In the genomic region with DNA sequence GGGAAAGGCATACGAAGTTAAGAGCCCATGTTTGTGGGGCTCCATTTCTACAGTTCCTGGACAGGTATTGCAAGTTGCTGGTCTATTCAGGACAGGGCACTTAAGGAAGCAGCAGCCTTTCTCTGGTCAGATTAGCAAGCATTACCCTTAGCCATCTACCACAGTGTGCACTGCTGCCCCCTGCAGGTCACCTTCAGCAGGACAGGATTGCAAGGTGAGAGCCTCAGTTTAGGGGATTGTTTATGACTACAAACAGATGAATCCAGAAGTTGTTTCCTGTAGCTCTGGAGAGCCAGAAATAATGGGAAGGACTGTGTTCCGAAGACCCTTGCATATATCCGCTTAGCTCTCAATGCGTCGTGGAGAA, we compare ENCODE assay signal across 8 mouse cellular contexts.
DNase-seq lines count a peak whose midpoint lies in the region; ATAC-seq lines count a peak whose summit lies in the region.

No protein-coding gene starts in this region.

- ATAC-seq in frontal cortex, adult (ENCODE audit: low TSS enrichment) = peak; percentile 67

- DNase-seq in frontal cortex, postnatal 14 days (ENCODE audit: low spot score in 2 of 2) = no peak
- DNase-seq in right cerebral cortex, postnatal 14 days = peak; percentile 40
- no peak for DNase-seq in right cerebral cortex, postnatal 4 days
- DNase-seq in cerebellum, adult 9-10 months = peak; percentile 78
- peak; percentile 86 for DNase-seq in induced T-regulatory cell, adult 2 months (ENCODE audit: low read depth)
- DNase-seq in lung, postnatal 36 days = peak; percentile 91
- peak; percentile 31 for DNase-seq in testis, postnatal 14 days (ENCODE audit: low spot score)

Comparison
In these comparisons a context has a peak if more than half of its experiments do, and no peak if none do; other contexts are left out.
1. DNase-seq: peak in right cerebral cortex, postnatal 14 days (single experiment), cerebellum, adult 9-10 months (single experiment), induced T-regulatory cell, adult 2 months (single experiment), lung, postnatal 36 days (single experiment) and testis, postnatal 14 days (single experiment); none in frontal cortex, postnatal 14 days (0 of 2) and right cerebral cortex, postnatal 4 days (single experiment).